Mouse (Mus musculus) limb, embryonic 11.5 days (tissue): ENCODE measurements around the gene Ddx20. TPM values are rescaled to one million over a fixed set of nuclear protein-coding genes. Genes with fewer than 3 reads are reported as not detected.
A peak's percentile ranks its signal among the peaks of the same experiment; 100 is the strongest.

ENCODE experiments used
- ATAC-seq: fragments of 200-750 bp; cut with Nextera tagmentation; 2 replicates; pipeline ENCODE4 v1.8.0; 2017; ENCODE audit warnings: low read depth; ENCODE audit not compliant: insufficient number of reproducible peaks, low FRiP score, low TSS enrichment
- DNase-seq: peaks from one replicate; pipeline ENCODE4 v3.0.0-alpha.2; 2015; ENCODE audit warnings: low spot score
- H3K27ac ChIP-seq: fragments of 300-500 bp; sonication (generic); replicated peaks from 2 replicates; pipeline ENCODE4 v1.5.1; 2014; ENCODE audit warnings: low read depth, mild to moderate bottlenecking, low read length
- H3K27me3 ChIP-seq: fragments of 300-500 bp; sonication (generic); 2 replicates; pipeline ENCODE4 v1.6.1; 2014; ENCODE audit warnings: mild to moderate bottlenecking, low read length, mixed read lengths; ENCODE audit not compliant: control insufficient read depth, insufficient read depth
- H3K36me3 ChIP-seq: fragments of 300-500 bp; sonication (generic); 2 replicates; pipeline ENCODE4 v1.6.1; 2014; ENCODE audit warnings: mild to moderate bottlenecking, low read length, moderate library complexity, mixed read lengths; ENCODE audit not compliant: control insufficient read depth, insufficient read depth
- H3K4me1 ChIP-seq: fragments of 300-500 bp; sonication (generic); 2 replicates; pipeline ENCODE4 v1.6.1; 2014; ENCODE audit warnings: low read length, mixed read lengths; ENCODE audit not compliant: control insufficient read depth, insufficient read depth
- H3K4me2 ChIP-seq: fragments of 300-500 bp; sonication (generic); 2 replicates; pipeline ENCODE4 v1.6.1; 2014; ENCODE audit warnings: low read depth, mild to moderate bottlenecking, moderate library complexity; ENCODE audit not compliant: severe bottlenecking
- H3K4me3 ChIP-seq: fragments of 300-500 bp; sonication (generic); 2 replicates; pipeline ENCODE4 v1.5.1; 2014; ENCODE audit warnings: low read depth, low read length
- H3K9ac ChIP-seq: fragments of 300-500 bp; sonication (generic); 2 replicates; pipeline ENCODE4 v1.6.1; 2014; ENCODE audit warnings: mild to moderate bottlenecking, low read length
- H3K9me3 ChIP-seq: fragments of 300-500 bp; sonication (generic); 2 replicates; pipeline ENCODE4 v1.6.1; 2016; ENCODE audit warnings: low read length; ENCODE audit not compliant: control insufficient read depth
- whole genome bisulfite sequencing: fragments of 180-500 bp; shearing (Covaris S2); extraction: QIAGEN DNeasy Blood & Tissue Kit; methylation state at CpG from one replicate; pipeline ENCODE4 v1.1.7; 2014; 5-methylcytosine and 5-hydroxymethylcytosine counted together
- polyA plus RNA-seq: library from polyadenylated mRNA; unstranded; fragments of >200 nt; fragmentation: Nextera tagmentation; extraction: Ambion mirVana; gene quantifications from 2 replicates; pipeline ENCODE4 v1.2.1, GENCODE M21; 2014

Gene Ddx20
- polyA plus RNA-seq, 1 experiment from 2014 or later, result 48.3 TPM

DNA sequence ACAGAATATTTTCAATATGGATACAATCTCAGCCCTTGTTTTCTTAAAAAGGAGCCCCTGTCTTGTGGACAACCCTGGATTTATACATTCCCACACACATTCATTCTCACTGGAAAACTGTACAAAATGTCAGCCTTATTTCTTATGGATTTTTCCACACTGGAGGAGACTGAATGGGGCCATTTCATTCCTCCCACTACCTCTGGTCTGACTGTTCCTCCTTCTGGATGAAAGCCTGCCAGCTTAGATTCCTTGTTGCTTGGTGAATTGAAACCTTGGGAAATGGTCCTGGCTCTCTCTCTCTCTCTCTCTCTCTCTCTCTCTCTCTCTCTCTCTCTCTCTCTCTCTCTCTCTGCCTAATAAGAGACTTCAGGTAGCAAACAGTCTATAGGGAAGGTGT lies 25.5 kb upstream of the Ddx20 start:
- Histone ChIP-seq H3K4me3 (no peak overlapping the region), H3K9me3 (no peaks in the 10 kb centered on the region), H3K27me3 (no peaks in the 10 kb centered on the region), H3K27ac (no peak overlapping the region), H3K36me3 (no peaks in the 10 kb centered on the region), H3K4me1 (peaks cover 9% of the 10 kb centered on the region), H3K4me2 (no peak overlapping the region), H3K9ac (no peak overlapping the region)
- no peak for DNase-seq
- no peak for ATAC-seq

- ATAC-seq (no peak), DNase-seq (no peak)
- 76% methylated on average over 7 of the region's 7 CpGs for WGBS
- Histone ChIP-seq H3K36me3 (no peaks in the 10 kb centered on the region), H3K9ac (no peak overlapping the region), H3K27me3 (peaks cover 3% of the 10 kb centered on the region; the same call in 1 of the 2 replicates), H3K27ac (no peak overlapping the region), H3K4me3 (no peak overlapping the region), H3K9me3 (no peaks in the 10 kb centered on the region), H3K4me1 (peaks cover 8% of the 10 kb centered on the region), H3K4me2 (no peak overlapping the region)
Measured at GRCm38 (mm10) chr3:105711741-105712140, 24.4 kb upstream of the Ddx20 start.

DNA sequence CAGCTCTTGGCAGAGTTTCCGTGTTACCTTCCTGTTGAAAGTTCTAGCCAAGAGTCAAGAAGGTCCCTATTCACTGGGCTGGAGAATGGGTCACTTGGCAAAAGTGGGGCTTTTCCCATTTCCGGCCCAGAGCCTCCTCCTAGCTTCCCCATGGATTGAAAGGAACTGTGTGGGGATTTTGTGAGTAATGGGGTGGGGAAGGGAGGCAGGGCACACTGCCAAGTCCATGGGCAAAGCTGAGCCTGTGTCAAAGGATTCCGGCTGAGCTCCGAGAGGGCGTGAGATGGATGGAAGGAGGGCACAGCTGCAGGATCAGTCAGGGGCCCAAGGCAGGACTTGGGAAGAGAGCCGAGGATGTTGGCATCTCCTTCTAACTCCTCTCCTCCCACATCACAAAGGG lies 22.9 kb upstream of the Ddx20 start:
- 81% methylated on average over 6 of the region's 6 CpGs for WGBS
- no peaks in the 10 kb centered on the region for H3K9me3 ChIP-seq
- peaks cover 17% of the 10 kb centered on the region for H3K27me3 ChIP-seq
- H3K36me3 ChIP-seq, result no peaks in the 10 kb centered on the region
- no peak overlapping the region for H3K4me3 ChIP-seq
- H3K4me2 ChIP-seq, result no peak overlapping the region
- no peak overlapping the region for H3K27ac ChIP-seq
- no peak for ATAC-seq
- H3K9ac ChIP-seq, result no peak overlapping the region
- DNase-seq, result no peak
- H3K4me1 ChIP-seq, result peaks cover 11% of the 10 kb centered on the region

DNA sequence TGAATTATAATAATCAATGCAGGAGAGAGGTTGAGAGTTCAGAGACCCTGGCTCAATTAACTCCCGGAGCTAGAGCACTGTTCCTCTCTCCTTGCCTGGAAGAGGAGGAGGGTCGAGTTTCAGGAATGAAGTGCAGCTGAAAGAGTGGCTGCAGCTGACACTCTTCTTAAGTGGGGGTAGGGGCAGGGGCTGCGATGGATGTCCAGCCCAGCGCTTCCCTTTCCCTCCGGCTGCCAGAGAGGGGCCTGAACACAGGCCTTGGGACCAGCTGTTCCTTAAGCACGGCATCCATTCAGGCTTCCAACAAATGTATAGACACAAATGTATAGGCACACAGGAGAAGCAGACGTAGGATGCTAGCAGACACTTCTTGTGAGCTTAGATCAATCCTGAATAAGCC lies 20.2 kb upstream of the Ddx20 start:
- ATAC-seq (no peak), DNase-seq (no peak)
- H3K27me3 ChIP-seq, result peaks cover 23% of the 10 kb centered on the region
- 0 out of 2 replicates have a peak, but pooled peaks cover 6% of the 10 kb centered on the region for H3K4me1 ChIP-seq
- 0 out of 2 replicates have a peak overlapping the region, but pooled peaks have one; percentile 2 for H3K9ac ChIP-seq
- H3K36me3 ChIP-seq, result no peaks in the 10 kb centered on the region
- H3K4me3 ChIP-seq, result no peak overlapping the region
- H3K9me3 ChIP-seq, result no peaks in the 10 kb centered on the region
- no peak overlapping the region for H3K27ac ChIP-seq
- 17% methylated on average over 7 of the region's 7 CpGs for WGBS
- no peak overlapping the region for H3K4me2 ChIP-seq

GRCm38 (mm10) chr3:105706366-105707020 lies 19.1 kb upstream of the Ddx20 start:
- H3K4me2 ChIP-seq, result no peak overlapping the region
- no peaks in the 10 kb centered on the region for H3K9me3 ChIP-seq
- ATAC-seq (no peak), DNase-seq (no peak)
- no peak overlapping the region for H3K9ac ChIP-seq
- no peak overlapping the region for H3K27ac ChIP-seq
- no peak overlapping the region for H3K4me3 ChIP-seq
- no peaks in the 10 kb centered on the region for H3K36me3 ChIP-seq
- 0 out of 2 replicates have a peak, but pooled peaks cover 6% of the 10 kb centered on the region for H3K4me1 ChIP-seq
- H3K27me3 ChIP-seq, result peaks cover 23% of the 10 kb centered on the region
- 42% methylated on average over 4 of the region's 4 CpGs for whole genome bisulfite sequencing

GRCm38 (mm10) chr3:105705561-105705960 lies 18.2 kb upstream of the Ddx20 start:
- ATAC-seq (no peak), DNase-seq (no peak)
- H3K9me3 ChIP-seq, result no peaks in the 10 kb centered on the region
- H3K4me2 ChIP-seq, result peak overlapping the region; percentile 100
- no peaks in the 10 kb centered on the region for H3K36me3 ChIP-seq
- 14% methylated on average over 3 of the region's 3 CpGs for WGBS
- H3K9ac ChIP-seq, result no peak overlapping the region; the same call in 1 of the 2 replicates
- H3K27ac ChIP-seq, result no peak overlapping the region
- 0 out of 2 replicates have a peak, but pooled peaks cover 6% of the 10 kb centered on the region for H3K4me1 ChIP-seq
- peak overlapping the region; percentile 49 for H3K4me3 ChIP-seq
- peaks cover 23% of the 10 kb centered on the region for H3K27me3 ChIP-seq

DNA sequence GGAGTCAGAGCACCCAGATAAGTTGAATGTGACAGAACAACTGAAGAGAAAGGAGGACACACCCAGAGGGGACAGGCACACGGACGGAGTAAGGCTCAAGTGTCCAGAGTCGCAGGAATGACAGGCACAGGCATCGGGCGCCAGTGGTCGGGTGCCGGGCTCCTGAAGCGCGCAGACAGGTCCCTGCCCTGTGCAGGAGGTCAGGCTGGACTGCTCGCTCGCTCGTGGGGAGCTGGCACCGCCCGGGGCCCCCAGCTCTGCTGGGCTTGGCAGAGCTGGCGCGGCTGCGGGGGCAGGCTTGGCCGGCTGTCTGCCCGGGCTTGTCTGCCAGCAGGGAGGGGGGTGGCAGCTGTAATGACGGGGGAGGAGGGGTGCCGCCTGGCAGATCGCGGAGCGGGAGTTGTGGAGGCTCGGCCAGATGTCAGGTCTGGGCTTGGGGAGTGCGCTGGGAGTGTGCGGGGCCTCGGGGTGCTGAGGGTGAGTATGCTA lies 17.7 kb upstream of the Ddx20 start:
- H3K4me3 ChIP-seq, result peak overlapping the region; percentile 49
- no peaks in the 10 kb centered on the region for H3K9me3 ChIP-seq
- WGBS, result under 1% methylated on average over 25 of the region's 28 CpGs
- peak overlapping the region; percentile 67 for H3K9ac ChIP-seq
- H3K27me3 ChIP-seq, result peaks cover 23% of the 10 kb centered on the region
- ATAC-seq (peak; percentile 40), DNase-seq (peak; percentile 51)
- H3K4me1 ChIP-seq, result 0 out of 2 replicates have a peak, but pooled peaks cover 6% of the 10 kb centered on the region
- peak overlapping the region; percentile 100 for H3K4me2 ChIP-seq
- H3K36me3 ChIP-seq, result no peaks in the 10 kb centered on the region
- H3K27ac ChIP-seq, result no peak overlapping the region

DNA sequence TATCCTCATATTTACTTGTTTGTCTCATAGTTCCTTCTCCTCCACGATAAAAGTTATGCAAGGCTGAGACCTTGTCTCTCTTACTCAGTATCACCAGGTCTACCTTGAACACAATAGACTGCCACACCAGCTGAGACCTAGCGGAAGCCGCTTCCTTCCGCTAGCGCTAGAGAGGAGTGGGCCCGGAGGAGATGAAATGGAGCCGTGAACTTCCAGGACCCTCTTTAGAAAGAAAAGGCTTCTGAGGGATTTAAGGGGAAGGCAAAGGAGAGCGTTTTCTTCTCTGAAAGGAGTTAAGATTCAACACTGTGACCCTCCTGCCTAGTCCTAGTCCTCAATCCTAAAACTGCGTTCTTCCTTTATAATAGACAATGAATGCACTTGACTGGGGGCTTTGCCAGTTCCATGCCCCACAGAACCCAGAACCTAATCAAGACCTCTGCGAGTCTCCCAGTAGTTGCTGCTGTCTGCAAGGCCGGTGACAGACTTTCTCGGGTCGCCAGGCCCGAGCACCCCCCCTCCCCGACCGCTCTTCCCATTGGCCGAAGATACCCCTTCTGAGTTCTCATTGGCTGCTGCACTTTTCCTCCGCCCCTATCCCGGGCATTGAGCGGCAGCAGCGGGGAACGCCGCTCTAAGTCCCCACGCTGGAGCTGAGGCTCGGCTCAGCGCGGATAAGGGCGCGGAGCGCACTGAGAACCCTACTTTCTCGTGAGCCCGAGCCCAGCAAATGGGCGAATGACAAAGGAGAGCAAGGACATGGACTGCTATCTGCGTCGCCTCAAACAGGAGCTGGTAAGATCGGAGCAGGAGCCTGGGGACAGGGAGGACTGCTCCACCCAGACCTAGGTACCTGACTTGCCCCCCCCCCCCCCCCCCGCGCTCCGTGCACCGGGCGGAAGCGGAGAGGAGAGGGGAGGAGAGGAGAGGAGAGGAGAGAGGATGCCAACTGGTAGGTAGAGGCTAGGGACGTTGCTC lies 16.9 kb upstream of the Ddx20 start, which contains the start of gene Inka2:
Gene Inka2 (plus strand): TSS at position 569 of the 978 bp plus-strand sequence.
- Histone ChIP-seq H3K9me3 (no peaks in the 10 kb centered on the region), H3K27ac (no peak within 1 kb of the TSS), H3K4me2 (peak within 1 kb of the TSS; percentile 100), H3K9ac (peak within 1 kb of the TSS; percentile 67), H3K36me3 (no peaks in the 10 kb centered on the region), H3K4me3 (peak within 1 kb of the TSS; percentile 49), H3K4me1 (0 out of 2 replicates have a peak, but pooled peaks cover 6% of the 10 kb centered on the region), H3K27me3 (peaks cover 23% of the 10 kb centered on the region)
- DNase-seq (peak; percentile 83), ATAC-seq (peak; percentile 95)
- 4% methylated on average over 38 of the region's 43 CpGs for WGBS
